Mouse (Mus musculus) cerebellum, postnatal 14 days (tissue): Measurements from ENCODE around the gene Fut11.

Source experiments
- DNase-seq, 2 experiments: peaks; one replicate each; pipeline ENCODE4 v3.0.0; 2021; ENCODE audit warnings: mixed read lengths in 2 of 2

The Fut11 gene

DNA sequence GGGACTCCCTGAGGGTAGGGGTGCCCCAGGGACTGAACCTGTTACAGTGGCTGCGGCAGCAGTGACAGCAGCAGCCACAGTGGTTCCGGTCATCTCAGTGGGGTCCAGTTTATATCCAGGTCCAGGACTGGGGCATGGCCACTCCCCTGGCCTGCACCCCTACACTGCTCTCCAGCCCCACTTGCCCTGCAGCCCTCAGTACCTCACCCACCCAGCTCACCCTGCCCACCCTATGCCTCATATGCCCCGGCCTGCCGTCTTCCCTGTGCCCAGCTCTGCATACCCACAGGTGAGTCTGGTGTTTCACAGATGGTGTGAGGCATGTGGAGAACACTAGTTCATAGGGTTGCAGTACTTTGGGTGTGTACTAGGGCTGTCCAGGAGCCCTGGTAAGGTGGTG, 26.6 kb downstream of the Fut11 start:
- no peak for DNase-seq

DNA sequence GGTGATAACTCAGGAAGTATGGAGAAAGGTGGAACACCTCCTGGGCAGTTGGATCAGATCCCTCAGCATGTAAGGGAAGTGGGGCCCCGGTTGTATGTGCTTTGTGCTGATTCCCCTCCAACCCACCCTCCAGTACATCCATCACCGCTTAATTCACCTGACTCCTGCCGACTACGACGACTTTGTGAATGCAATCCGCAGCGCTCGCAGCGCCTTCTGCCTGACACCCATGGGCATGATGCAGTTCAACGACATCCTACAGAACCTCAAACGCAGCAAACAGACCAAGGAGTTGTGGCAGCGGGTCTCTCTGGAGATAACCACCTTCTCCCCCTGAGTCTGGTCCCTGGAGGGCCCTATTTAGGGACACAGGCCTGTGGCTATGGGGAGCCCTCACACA, 28.2 kb downstream of the Fut11 start:
- DNase-seq = no peak

DNA sequence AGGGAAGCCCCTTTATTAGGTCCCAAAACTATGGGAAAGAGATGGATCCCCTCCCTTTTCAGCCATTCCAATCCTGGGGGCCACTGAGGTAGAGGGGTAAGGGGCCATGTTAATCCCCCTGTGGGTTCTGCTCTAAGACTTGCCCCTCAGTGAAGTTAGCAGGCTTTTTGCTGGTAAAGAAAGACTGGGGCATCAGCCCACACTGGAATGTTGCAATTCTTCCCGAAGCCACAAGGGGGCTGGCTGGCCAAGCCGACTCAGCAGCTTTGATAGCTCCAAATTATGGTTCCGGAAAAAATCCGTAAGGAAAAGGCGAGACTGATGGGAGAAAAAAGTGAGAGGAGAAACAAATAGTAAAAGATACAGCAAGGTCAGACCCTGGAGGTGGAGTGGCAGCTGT, 29.3 kb downstream of the Fut11 start:
- DNase-seq = peak; percentile 82 to 85

DNA sequence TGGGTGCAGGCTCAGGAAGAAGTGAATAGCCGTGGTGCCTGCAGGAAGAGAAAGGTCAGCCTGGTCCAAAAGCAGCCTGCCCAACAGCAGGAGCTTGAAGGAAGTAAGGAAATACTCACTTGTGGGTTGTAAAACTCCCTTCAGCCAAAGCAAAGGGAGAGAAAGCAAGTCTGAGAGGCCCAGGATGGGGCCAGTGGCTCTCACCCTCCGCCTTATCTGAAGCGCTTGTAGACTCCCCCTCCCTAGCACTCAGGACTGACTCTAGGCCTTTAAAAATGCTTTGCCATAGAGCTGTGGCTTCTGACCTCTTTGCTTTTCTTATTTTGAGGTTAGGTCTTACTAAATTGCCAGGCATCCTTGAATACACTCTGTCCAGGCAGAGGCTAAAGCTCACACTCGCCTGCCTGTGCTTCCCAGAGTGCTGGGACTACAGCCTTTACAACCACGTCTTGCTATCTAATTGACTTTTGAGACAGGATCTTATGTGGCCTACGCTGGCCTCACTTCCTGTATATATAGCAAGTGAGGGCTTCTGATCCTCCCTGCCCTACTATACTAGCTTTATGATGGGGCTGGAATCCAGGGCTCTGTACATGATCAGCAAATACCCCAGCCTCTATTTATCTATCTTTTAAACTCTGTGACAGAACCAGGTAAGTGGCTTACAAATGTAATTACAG, 31.0 kb downstream of the Fut11 start:
- no peak for DNase-seq

- no peak for DNase-seq
Measured at GRCm38 (mm10) chr14:20729871-20730270, 35.1 kb downstream of the Fut11 start.

GRCm38 (mm10) chr14:20730853-20731602, 36.3 kb downstream of the Fut11 start:
- DNase-seq = no peak

DNA sequence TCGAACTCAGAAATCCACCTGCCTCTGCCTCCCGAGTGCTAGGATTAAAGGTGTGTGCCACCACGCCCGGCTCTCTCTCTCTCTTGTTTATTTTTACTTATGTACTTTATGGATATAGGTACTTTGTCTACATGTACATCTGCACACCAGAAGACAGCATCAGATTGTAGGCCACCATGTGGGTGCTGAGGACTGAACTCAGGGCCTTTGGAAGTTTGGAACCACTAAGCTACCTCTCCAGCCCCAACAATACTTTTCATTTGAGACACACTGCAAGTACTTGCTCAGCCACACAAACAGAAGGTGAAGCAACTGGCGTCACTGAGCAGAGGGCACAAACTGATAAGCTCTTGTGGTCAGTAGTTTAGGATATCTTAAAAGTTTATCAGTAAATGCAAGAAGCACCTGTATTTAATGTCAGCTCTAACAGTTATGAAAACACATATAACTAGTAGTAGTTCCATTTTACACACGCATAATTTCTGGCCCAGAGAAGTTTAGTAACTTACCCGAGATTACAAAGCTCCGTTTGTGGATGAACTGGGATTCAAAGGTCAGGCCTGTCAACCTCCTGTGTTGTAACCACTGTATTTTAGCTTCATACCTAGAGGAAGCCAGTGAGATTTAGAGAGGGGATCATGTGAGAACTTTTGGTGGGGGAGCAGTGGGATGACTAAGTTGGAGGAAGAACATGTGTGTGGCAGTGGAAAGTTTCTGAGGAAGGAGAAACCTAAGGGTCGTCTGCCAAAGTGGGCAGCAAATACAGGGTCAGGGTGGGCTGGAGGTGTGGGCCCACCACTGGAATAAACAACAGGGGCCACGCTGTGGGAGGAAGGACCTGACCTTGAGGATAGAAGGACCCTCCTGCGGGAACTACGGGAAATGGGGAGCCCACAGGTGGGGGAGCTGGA, 38.5 kb downstream of the Fut11 start:
- no peak for DNase-seq

- peak; percentile 88 to 92 for DNase-seq
Measured at GRCm38 (mm10) chr14:20733952-20734774, 39.4 kb downstream of the Fut11 start, which contains the start of gene Ndst2. Gene Ndst2 (minus strand): TSS chr14:20734562.

DNA sequence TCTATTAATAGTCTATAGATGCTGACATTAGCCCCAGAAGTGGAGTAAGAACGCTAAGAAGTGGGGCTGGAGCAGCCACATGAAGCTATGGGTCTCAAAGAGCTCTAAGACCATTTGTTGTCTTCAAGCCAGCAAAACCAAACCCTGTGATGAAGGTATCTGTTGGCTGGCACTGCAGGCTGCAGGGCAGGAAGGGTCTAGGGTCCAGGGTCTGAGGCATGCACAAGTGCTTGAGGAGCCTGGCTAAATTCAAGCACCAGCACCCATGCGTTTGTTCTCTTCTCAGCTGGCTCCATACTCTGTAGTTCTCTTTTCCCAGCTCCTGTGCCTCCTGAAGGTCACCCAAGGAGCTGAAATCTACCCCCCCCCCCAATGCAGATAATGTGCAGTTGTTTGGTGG, 40.3 kb downstream of the Fut11 start:
- no peak for DNase-seq

- DNase-seq = no peak
Measured at GRCm38 (mm10) chr14:20735892-20736390, 41.2 kb downstream of the Fut11 start.

DNA sequence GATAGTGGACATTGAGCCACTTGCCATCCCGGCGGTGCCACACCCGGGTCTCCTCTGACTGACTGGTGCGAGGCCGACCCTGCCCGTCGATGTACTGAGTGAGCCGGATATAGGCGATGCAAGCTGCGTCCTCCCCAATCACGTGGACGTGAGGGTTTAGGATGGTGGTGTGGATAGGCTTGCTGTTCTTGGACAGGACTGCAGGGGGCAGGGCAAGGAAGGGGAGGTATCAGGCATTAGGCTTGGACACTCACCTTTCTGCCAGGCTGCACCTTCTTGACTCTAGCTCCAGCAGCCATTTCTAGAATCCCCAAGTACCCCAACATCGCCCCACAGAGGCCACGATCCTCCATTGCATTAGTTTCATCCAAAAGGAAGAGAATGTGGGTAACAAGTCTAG, 42.5 kb downstream of the Fut11 start:
- DNase-seq = peak; percentile 63 to 85

GRCm38 (mm10) chr14:20738511-20738910, 43.7 kb downstream of the Fut11 start:
- DNase-seq = no peak

DNA sequence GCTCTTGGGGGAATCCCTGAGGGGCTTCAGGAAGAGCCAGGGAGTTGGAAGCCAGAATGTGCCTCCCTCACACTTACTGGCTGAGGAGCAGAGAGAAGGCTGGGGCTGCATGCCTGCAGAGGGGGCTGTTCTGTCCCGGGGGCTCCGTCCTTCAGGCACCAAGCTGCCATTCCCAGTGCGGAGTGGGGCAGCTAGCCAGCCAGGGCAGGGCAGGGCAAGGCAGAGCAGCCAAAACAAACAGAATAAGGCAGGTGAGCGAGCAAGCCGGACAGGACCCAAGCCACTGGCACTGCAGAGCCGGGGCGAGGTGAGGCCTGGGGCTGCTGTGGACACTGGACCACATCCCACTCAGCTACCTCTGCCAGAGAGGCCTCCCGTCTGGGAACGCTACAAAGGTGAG, 46.5 kb downstream of the Fut11 start:
- no peak for DNase-seq

DNA sequence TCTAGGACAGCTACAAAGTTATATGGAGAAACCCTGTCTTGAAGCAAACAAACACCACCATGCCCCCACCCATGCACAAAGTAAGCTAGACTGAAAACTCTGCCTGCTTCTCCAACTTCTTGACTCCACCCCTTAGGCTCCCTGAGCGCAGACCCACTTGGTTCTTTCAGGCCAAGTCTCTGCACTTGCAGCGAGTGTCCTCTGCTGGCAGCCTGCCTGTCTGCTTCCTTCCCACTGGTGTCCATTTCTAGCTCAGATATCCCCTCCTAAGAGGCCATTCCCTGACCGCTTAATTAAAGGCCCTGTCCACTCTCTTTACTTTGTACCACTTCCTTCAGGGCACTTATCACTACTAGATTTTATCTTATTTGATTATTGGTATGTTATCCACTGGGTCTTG, 48.8 kb downstream of the Fut11 start:
- DNase-seq = no peak

DNA sequence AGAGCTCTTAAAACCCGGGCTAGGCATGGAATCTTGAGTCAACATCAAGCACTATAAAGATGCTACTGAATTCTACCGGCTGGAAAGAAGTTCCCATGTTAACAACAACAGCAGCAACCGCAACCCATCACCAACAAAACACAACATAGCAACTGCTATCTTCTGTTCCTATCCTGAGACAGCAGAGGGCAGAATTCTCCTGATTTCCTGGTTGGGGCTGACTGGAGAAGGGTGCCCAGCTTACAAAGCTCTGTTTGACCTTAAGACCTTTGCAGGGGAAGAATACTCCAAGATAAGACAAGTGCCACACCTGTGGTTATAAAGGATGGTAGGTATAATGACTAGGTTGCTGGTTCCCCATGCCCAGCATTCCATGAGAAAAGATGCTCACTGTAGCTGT, 52.2 kb downstream of the Fut11 start:
- DNase-seq = no peak

- DNase-seq = no peak
Measured at GRCm38 (mm10) chr14:20748388-20748787, 53.6 kb downstream of the Fut11 start.

GRCm38 (mm10) chr14:20749494-20750051, 54.8 kb downstream of the Fut11 start:
- DNase-seq = no peak

DNA sequence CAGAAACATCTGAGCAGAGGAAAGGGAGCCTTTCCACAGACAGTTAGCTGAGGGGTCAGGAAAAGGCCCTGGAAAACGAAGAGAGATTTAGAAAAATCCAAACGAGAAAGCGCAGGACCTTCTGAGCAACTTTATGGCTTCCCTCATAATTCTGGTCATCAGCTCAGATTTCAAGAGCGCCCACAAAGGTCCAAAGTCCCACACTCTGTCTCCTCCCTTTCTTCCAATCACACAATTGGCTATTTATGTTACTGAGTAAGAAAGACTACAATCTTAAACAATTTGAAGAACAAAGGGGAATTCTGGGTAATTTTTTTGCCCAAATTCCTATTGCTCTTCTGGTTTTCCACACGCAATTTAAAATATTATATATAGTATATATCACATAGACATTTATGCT, 55.7 kb downstream of the Fut11 start:
- no peak for DNase-seq
